9 mouse cellular contexts compared by ENCODE assay signal in the genomic region with DNA sequence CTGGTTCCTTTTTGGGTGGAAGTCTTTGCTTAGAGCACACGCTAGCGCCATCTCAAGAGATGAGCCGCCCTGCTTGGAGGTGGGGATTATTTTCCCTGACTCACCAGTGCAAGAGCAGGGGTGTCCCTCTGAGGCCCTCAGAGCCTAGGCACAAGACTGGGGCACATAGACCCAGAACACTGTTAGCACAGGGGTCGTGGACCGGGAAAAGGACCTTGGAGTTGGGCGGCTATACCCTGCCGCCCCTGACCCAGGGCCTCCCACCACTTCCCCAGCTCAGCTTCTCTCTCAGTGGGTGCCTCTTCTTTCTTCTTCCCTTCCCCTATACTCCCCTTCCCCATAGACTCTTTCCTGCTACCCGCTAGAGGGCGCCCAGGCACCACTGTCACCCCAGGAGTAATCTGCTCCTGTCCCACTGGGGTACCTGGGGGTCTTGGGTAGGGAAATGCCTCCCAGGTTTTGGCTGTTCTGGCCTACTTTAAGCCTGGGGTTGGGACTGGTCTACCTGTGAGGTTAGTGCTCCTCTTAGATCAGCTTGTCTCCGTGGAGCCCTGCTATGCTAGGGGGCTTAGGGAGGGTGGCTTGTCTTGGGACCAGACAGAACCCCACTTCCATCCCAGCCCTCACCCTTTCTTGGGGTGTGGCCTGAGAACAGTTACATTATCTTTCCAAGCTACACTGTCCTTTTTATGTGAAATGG. TPM values are rescaled to one million over a fixed set of nuclear protein-coding genes. Genes with fewer than 3 reads are reported as not detected.
DNase-seq lines count a peak whose midpoint lies in the region; ATAC-seq and TF ChIP-seq lines count a peak whose summit lies in the region.
"Had no signal": no experiment of that assay in that cellular context is flagged by ENCODE, and none has a peak within 500 bp of the region (broad histone marks: within the 10 kb centered on the region; RNA-seq: fewer than 3 reads in every experiment).

No protein-coding gene starts in this region.

- TF ChIP-seq CTCF in left cerebral cortex, adult 2 months (IDR thresholded peaks at IDR 0.05), result peak; percentile 70
- 0 out of 2 replicates have a peak, but pooled peaks have one; percentile 13 for TF ChIP-seq CTCF in embryonic fibroblast, embryonic 13.5 days (IDR thresholded peaks at IDR 0.05; ENCODE audit: borderline replicate concordance, insufficient read depth, low read length)

- no peaks in the 10 kb centered on the region for H3K4me1 ChIP-seq in embryonic fibroblast, embryonic 13.5 days (ENCODE audit: control insufficient read depth, insufficient read depth, low read length)
- H3K4me1 ChIP-seq in kidney, embryonic 15.5 days, result peaks cover 41% of the 10 kb centered on the region
- H3K4me1 ChIP-seq in midbrain, embryonic 15.5 days, result peaks cover 33% of the 10 kb centered on the region

- 7% methylated on average over 10 of the region's 10 CpGs for WGBS in kidney, embryonic 15.5 days
- 3% methylated on average over 10 of the region's 10 CpGs for WGBS in midbrain, embryonic 15.5 days

- H3K36me3 ChIP-seq in kidney, embryonic 15.5 days, result no peaks in the 10 kb centered on the region
- H3K36me3 ChIP-seq in midbrain, embryonic 15.5 days (replicated peaks), result no peaks in the 10 kb centered on the region
- H3K36me3 ChIP-seq: embryonic facial prominence, embryonic 13.5 days; limb, embryonic 15.5 days had no signal

- no peak for ATAC-seq in kidney, embryonic 15.5 days (replicated peaks; ENCODE audit: low FRiP score)
- peak; percentile 63 for ATAC-seq in midbrain, embryonic 15.5 days (replicated peaks)

- peak; percentile 55 to 71 for DNase-seq in left cerebral cortex, adult 2 months (ENCODE audit: extremely low spot score in 1 of 2, low spot score in 2 of 2)
- DNase-seq in left cerebral cortex, adult 9 months (ENCODE audit: low spot score in 2 of 2), result no peak
- DNase-seq in adrenal gland, adult 2 months, result peak; percentile 26
- DNase-seq in yolk sac, embryonic 10.5 days (ENCODE audit: low spot score), result no peak

- peak overlapping the region; percentile 89 for H3K27ac ChIP-seq in left cerebral cortex, adult 2 months
- no peak overlapping the region for H3K27ac ChIP-seq in embryonic fibroblast, embryonic 13.5 days (ENCODE audit: insufficient read depth, low read length)
- no peak overlapping the region for H3K27ac ChIP-seq in kidney, embryonic 15.5 days
- peak overlapping the region; percentile 79 for H3K27ac ChIP-seq in midbrain, embryonic 15.5 days
- H3K27ac ChIP-seq: embryonic facial prominence, embryonic 13.5 days; limb, embryonic 15.5 days had no signal

- no peak overlapping the region for H3K9ac ChIP-seq in kidney, embryonic 15.5 days
- no peak overlapping the region for H3K9ac ChIP-seq in midbrain, embryonic 15.5 days
- H3K9ac ChIP-seq: embryonic facial prominence, embryonic 13.5 days; limb, embryonic 15.5 days had no signal

- no peak overlapping the region for H3K4me3 ChIP-seq in left cerebral cortex, adult 2 months
- H3K4me3 ChIP-seq in embryonic fibroblast, embryonic 13.5 days (ENCODE audit: insufficient read depth, low read length), result no peak overlapping the region
- H3K4me3 ChIP-seq in kidney, embryonic 15.5 days (replicated peaks), result no peak overlapping the region
- peak overlapping the region; percentile 8 for H3K4me3 ChIP-seq in midbrain, embryonic 15.5 days
- H3K4me3 ChIP-seq: embryonic facial prominence, embryonic 13.5 days; limb, embryonic 15.5 days had no signal

- no peaks in the 10 kb centered on the region for H3K9me3 ChIP-seq in kidney, embryonic 15.5 days (replicated peaks)
- no peaks in the 10 kb centered on the region for H3K9me3 ChIP-seq in midbrain, embryonic 15.5 days
- H3K9me3 ChIP-seq: embryonic facial prominence, embryonic 13.5 days; limb, embryonic 15.5 days had no signal

- H3K27me3 ChIP-seq in kidney, embryonic 15.5 days, result 0 out of 2 replicates have a peak, but pooled peaks cover 3% of the 10 kb centered on the region
- H3K27me3 ChIP-seq in midbrain, embryonic 15.5 days (replicated peaks), result no peaks in the 10 kb centered on the region

- intact Hi-C loops in left cerebral cortex, adult 2 months (cut with DNase I), result loop anchor here (1.0 to 5.0 kb wide), 7 partner anchors 37 to 347 kb away; partner anchors contain the start of gene Camk2n1

- peak overlapping the region; percentile 31 for H3K4me2 ChIP-seq in kidney, embryonic 15.5 days
- peak overlapping the region; percentile 49 for H3K4me2 ChIP-seq in midbrain, embryonic 15.5 days
- H3K4me2 ChIP-seq: limb, embryonic 15.5 days had no signal

- TF ChIP-seq POLR2A in embryonic fibroblast, embryonic 13.5 days (IDR thresholded peaks at IDR 0.05; ENCODE audit: low read depth, low read length), result no peak

RNA-seq across cellular contexts. Expression of gene Camk2n1, which starts 51.2 kb away (rescaled TPM):
- total RNA-seq in left cerebral cortex, adult 2 months (2021), result 1,000 to 10,000 TPM; 1,332 to 1,386 TPM
- 10 to 100 TPM; 24.4 to 26.4 TPM for total RNA-seq in adrenal gland, adult 2 months (2021)
- 30.9 and 69.4 TPM in 2 replicates for polyA plus RNA-seq in adrenal gland, adult 2 months (2012; rRNA removed)
- polyA plus RNA-seq in embryonic fibroblast, embryonic 13.5 days (2011; ENCODE audit: insufficient read length, low read depth, missing spikeins), result 5.6 and 7.2 TPM in 2 replicates
- 7.6 and 8.3 TPM in 2 replicates for polyA plus RNA-seq in kidney, embryonic 15.5 days (2015; fragmentation: Nextera tagmentation; extraction: Ambion mirVana)
- polyA plus RNA-seq in midbrain, embryonic 15.5 days (2015; fragmentation: Nextera tagmentation; extraction: Ambion mirVana), result 14.8 and 15.7 TPM in 2 replicates

Comparison
In these comparisons a context has a peak if more than half of its experiments do, and no peak if none do; other contexts are left out.
1. DNase-seq: peak in left cerebral cortex, adult 2 months (2 of 2) and adrenal gland, adult 2 months (single experiment); none in left cerebral cortex, adult 9 months (0 of 2) and yolk sac, embryonic 10.5 days (single experiment).
2. H3K27ac ChIP-seq: peak in left cerebral cortex, adult 2 months (single experiment) and midbrain, embryonic 15.5 days (single experiment); none in embryonic fibroblast, embryonic 13.5 days (single experiment) and kidney, embryonic 15.5 days (single experiment).